Mouse (Mus musculus) naive thymus-derived CD4-positive, alpha-beta T cell, adult 5 months (primary cell): ENCODE results near the gene Olfr330. TPM values are rescaled to one million over a fixed set of nuclear protein-coding genes. Genes with fewer than 3 reads are reported as not detected.

Experiments
- polyA plus RNA-seq: library from polyadenylated mRNA; unstranded; fragments of 100-300 nt; shearing (Covaris generic); gene quantifications from one replicate; pipeline ENCODE4 v1.2.1, GENCODE M21; 2017

Olfr330 gene
- 0.44 TPM for polyA plus RNA-seq

DNA sequence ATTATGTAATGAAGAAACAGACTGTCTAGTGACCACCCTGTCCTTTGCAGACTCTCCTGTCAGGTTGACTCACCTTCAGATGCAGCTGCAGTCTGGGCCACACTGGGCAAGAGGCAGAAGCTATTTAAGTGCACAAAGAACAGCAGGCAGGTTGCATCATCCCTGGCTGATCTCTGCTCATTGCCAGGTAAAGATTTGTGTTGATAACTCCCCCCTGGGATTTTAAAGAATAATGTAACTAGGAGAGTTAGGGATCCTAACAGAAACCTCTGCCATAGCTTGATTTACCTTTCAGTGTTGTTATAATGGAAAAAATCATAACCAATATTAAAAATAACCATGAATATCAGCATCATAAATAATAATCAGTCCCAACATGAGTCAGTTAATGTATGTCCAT lies at the start of gene Olfr330:
Gene Olfr330, minus strand, starts transcription at position 101 of the 400 bp plus-strand sequence.

DNA sequence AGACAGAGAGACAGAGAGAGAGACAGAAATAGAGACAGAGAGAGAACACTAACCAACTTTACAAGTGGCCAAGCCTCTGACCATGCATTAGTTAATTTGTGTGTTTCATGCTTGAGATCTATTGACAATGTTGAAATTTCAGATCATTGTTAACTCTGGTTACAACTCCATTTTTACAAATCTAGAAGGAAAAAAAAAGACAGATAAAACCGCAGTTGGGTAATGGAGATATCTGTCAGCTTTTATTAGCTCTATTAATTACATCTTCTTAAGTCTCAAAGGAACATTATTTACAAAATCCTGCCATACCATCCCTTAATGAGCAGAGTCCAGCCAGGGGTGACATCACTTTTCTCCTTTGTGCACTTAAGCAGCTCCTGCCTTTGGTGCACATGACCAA lies 42.8 kb upstream of the Olfr330 start, which contains the start of gene Olfr325:
Gene Olfr325, plus strand, starts transcription at position 301 of the 400 bp plus-strand sequence.

DNA sequence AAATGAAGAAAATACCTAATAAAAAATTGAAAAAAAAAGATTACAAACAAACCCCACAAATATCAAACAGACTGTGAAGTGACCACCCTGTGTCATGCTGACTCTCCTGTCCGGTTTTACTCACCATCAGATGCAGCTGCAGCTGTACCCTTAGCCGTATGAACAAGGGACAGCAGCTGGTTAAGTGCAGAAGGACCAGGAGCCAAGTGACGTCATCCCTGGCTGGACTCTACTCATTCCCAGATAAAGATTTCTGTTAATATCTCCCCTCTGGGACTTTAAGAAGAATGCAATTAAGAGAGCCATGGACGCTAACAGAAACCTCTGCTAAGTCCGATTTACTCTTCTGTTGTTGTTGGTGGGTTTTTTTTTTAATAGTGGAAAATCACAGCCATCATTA lies 35.8 kb upstream of the Olfr330 start, which contains the start of gene Olfr224:
Gene Olfr224, minus strand, starts transcription at position 149 of the 400 bp plus-strand sequence.

DNA sequence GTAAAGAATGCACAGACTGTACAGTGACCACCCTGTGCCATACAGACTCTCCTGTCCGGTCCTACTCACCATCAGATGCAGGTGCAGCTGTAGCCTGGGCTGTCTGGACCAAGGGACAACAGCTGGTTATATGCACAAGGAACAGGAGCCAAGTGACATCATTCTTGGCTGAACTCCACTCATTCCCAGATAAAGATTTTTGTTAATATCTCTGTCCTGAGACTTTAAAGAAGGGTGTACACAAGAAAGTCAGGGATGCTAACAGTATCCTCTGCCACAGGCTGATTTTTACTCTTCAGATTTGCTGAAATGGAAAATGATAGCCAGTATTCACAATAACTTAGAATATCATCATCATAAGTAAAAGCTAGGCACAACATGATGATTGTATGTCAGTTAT lies 20.9 kb upstream of the Olfr330 start, which contains the start of gene Olfr328:
Gene Olfr328, minus strand, starts transcription at position 101 of the 400 bp plus-strand sequence.

DNA sequence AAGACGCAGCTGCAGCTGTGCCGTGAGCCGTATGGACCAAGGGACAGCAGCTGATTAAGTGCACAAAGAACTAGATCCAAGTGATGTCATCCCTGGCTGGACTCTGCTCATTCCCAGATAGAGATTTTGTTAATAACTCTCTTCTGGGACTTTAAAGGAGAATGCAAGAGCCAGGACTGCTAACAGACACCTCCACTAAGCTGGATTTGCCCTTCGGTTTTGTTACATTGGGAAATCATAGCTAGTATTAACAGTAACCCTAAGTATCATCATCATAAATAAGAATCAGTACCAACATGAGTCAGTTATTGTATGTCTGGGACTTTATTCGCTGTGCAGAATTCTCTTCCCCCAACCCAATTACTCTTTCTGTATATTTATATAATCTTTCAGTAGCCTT lies 11.7 kb upstream of the Olfr330 start, which contains the start of gene Olfr329-ps:
Gene Olfr329-ps, minus strand, starts transcription at position 101 of the 400 bp plus-strand sequence.

DNA sequence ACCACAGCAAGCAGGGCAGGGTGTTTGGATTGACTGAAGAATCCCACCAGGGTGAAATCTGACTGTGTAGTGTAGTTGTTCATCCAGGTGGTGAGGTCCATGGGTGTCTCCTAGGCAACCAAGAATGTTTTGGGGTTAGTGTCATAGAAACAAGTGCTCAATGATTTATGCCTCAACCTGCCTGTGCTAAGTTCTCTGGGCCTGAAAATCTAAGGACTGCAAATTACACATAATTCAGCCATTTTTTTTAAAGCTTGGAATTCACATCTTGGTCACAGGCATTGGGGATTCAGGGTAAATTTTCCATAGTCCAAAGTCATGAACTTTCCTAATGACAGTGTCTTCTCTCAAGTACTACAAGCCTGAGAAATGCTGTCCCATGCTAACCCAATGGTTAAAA lies 32.2 kb downstream of the Olfr330 start, which contains the start of gene Olfr331:
Gene Olfr331, minus strand, starts transcription at position 101 of the 400 bp plus-strand sequence.

DNA sequence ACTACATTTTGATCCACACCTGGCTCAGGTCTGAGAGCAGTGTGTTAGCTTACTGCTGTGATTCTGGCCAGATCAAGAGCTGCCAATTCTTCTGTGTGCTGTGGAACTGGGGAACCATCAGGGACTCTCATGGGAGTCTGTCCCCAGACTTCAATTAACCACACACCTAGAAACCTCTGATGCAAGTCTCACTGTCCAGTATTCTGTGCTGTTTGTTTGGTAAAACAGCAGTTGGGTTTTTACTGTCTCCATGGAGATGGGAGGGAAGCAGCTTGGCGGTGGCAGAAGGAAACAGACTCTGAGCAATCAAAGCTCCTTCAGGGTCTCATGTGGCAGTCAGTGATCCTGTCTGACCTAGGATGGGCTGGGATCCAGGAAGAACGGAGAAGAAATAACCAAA lies 42.2 kb downstream of the Olfr330 start, which contains the start of gene Olfr332:
Gene Olfr332, minus strand, starts transcription at position 101 of the 400 bp plus-strand sequence.

Other genes starting within 250 kb of the Olfr330 start
- 45.8 TPM for gene Zfp692, start 227.8 kb downstream of the Olfr330 start, polyA plus RNA-seq
- gene Zfp672, start 204.5 kb downstream of the Olfr330 start, polyA plus RNA-seq = 38.4 TPM
- 23.2 TPM for gene Sh3bp5l, start 204.1 kb downstream of the Olfr330 start, polyA plus RNA-seq
- not detected for gene Lypd8, start 155.8 kb downstream of the Olfr330 start, polyA plus RNA-seq
- gene 1810065E05Rik, start 113.7 kb downstream of the Olfr330 start, polyA plus RNA-seq = not detected
- not detected for gene Gm12253, start 102.3 kb downstream of the Olfr330 start, polyA plus RNA-seq
- gene Lypd9, start 81.9 kb downstream of the Olfr330 start, polyA plus RNA-seq = not detected
- gene Olfr30, start 72.6 kb downstream of the Olfr330 start, polyA plus RNA-seq = not detected
- not detected for gene Olfr332, start 42.3 kb downstream of the Olfr330 start, polyA plus RNA-seq
- gene Olfr331, start 32.3 kb downstream of the Olfr330 start, polyA plus RNA-seq = not detected
- not detected for gene Olfr329-ps, start 11.6 kb upstream of the Olfr330 start, polyA plus RNA-seq
- not detected for gene Olfr328, start 20.8 kb upstream of the Olfr330 start, polyA plus RNA-seq
- gene Olfr224, start 35.7 kb upstream of the Olfr330 start, polyA plus RNA-seq = not detected
- not detected for gene Olfr325, start 42.9 kb upstream of the Olfr330 start, polyA plus RNA-seq
- gene Olfr324, start 60.3 kb upstream of the Olfr330 start, polyA plus RNA-seq = not detected
- gene 2210407C18Rik, start 81.2 kb upstream of the Olfr330 start, polyA plus RNA-seq = not detected
- not detected for gene Olfr323, start 95.7 kb upstream of the Olfr330 start, polyA plus RNA-seq
- not detected for gene Trim58, start 105.6 kb upstream of the Olfr330 start, polyA plus RNA-seq
- gene Olfr322, start 123.9 kb upstream of the Olfr330 start, polyA plus RNA-seq = not detected
- not detected for gene Olfr320, start 146.3 kb upstream of the Olfr330 start, polyA plus RNA-seq
- gene Olfr319, start 164.3 kb upstream of the Olfr330 start, polyA plus RNA-seq = not detected
- not detected for gene Olfr318, start 189.2 kb upstream of the Olfr330 start, polyA plus RNA-seq
- gene Olfr317, start 204.4 kb upstream of the Olfr330 start, polyA plus RNA-seq = not detected
- gene Olfr316, start 217.9 kb upstream of the Olfr330 start, polyA plus RNA-seq = not detected
- gene Olfr315, start 238.4 kb upstream of the Olfr330 start, polyA plus RNA-seq = not detected
- gene Olfr314, start 248.1 kb upstream of the Olfr330 start, polyA plus RNA-seq = not detected